ENCODE assay signal across 15 mouse cellular contexts in genomic region chr11:119038744-119039484, GRCm38 (mm10). TPM values are rescaled to one million over a fixed set of nuclear protein-coding genes. Genes with fewer than 3 reads are reported as not detected.
DNase-seq lines count a peak whose midpoint lies in the region; ATAC-seq and TF ChIP-seq lines count a peak whose summit lies in the region.
"Had no signal": no experiment of that assay in that cellular context is flagged by ENCODE, and none has a peak within 500 bp of the region (broad histone marks: within the 10 kb centered on the region; RNA-seq: fewer than 3 reads in every experiment).

No protein-coding gene starts in this region.

- 0 out of 2 replicates have a peak overlapping the region, but pooled peaks have one; percentile 3 for H3K4me3 ChIP-seq in kidney, embryonic 15.5 days (replicated peaks)
- H3K4me3 ChIP-seq in kidney, adult 2 months (ENCODE audit: insufficient read depth, low read depth, low read length), result no peak overlapping the region
- peak overlapping the region; percentile 16 for H3K4me3 ChIP-seq in forebrain, embryonic 12.5 days (replicated peaks)
- peak overlapping the region; percentile 3 for H3K4me3 ChIP-seq in midbrain, embryonic 13.5 days (replicated peaks)

- no peak overlapping the region for H3K27ac ChIP-seq in kidney, embryonic 15.5 days
- H3K27ac ChIP-seq in kidney, adult 2 months (ENCODE audit: insufficient read depth, low read depth, low read length), result no peak overlapping the region
- H3K27ac ChIP-seq in forebrain, embryonic 12.5 days, result no peak overlapping the region
- H3K27ac ChIP-seq in midbrain, embryonic 13.5 days, result no peak overlapping the region

- peak; percentile 41 to 58 for DNase-seq in adrenal gland, adult (ENCODE audit: inconsistent age in 2 of 2, low spot score in 1 of 2)
- no peak for DNase-seq in adrenal gland, postnatal 25 days
- no peak for DNase-seq in kidney, adult 2 months
- DNase-seq in gastrocnemius, postnatal 36 days, result no peak
- DNase-seq in Muller cell, postnatal 12 days (ENCODE audit: inconsistent ontology term), result no peak

- no peak for TF ChIP-seq POLR2A in kidney, adult 2 months (IDR thresholded peaks at IDR 0.05; ENCODE audit: low read depth, low read length)

- H3K9me3 ChIP-seq in kidney, embryonic 15.5 days (replicated peaks), result no peaks in the 10 kb centered on the region
- no peaks in the 10 kb centered on the region for H3K9me3 ChIP-seq in forebrain, embryonic 12.5 days
- H3K9me3 ChIP-seq in midbrain, embryonic 13.5 days, result no peaks in the 10 kb centered on the region

- H3K27me3 ChIP-seq in kidney, embryonic 15.5 days, result peaks cover 86% of the 10 kb centered on the region
- peaks cover 7% of the 10 kb centered on the region for H3K27me3 ChIP-seq in kidney, adult 2 months (replicated peaks; ENCODE audit: control insufficient read depth, insufficient read depth, low read length)
- H3K27me3 ChIP-seq in forebrain, embryonic 12.5 days, result peaks cover 81% of the 10 kb centered on the region
- peaks cover 76% of the 10 kb centered on the region for H3K27me3 ChIP-seq in midbrain, embryonic 13.5 days

- WGBS in kidney, embryonic 15.5 days, result 58% methylated on average over 22 of the region's 22 CpGs
- 90% methylated on average over 22 of the region's 22 CpGs for WGBS in kidney, adult 2 months
- 27% methylated on average over 22 of the region's 22 CpGs for WGBS in forebrain, embryonic 12.5 days
- WGBS in midbrain, embryonic 13.5 days, result 29% methylated on average over 22 of the region's 22 CpGs

- H3K4me1 ChIP-seq in kidney, embryonic 15.5 days, result peaks cover 88% of the 10 kb centered on the region
- H3K4me1 ChIP-seq in kidney, adult 2 months (ENCODE audit: control insufficient read depth, insufficient read depth, low read length), result peaks cover 14% of the 10 kb centered on the region; the same call in 1 of the 2 replicates
- peaks cover 79% of the 10 kb centered on the region for H3K4me1 ChIP-seq in forebrain, embryonic 12.5 days
- peaks cover 81% of the 10 kb centered on the region for H3K4me1 ChIP-seq in midbrain, embryonic 13.5 days (replicated peaks)

- intact Hi-C loops in gastrocnemius, postnatal 36 days (cut with DNase I), result loop anchor here (5.0 kb wide), 1 partner anchor 48 kb away; the partner anchor contains the start of gene Cbx4

- no peak for TF ChIP-seq CTCF in kidney, adult 2 months (conservative IDR thresholded peaks at IDR 0.05; ENCODE audit: insufficient read depth, insufficient read length, low read depth, low read length)

- ATAC-seq in kidney, embryonic 15.5 days (replicated peaks; ENCODE audit: low FRiP score), result no peak
- ATAC-seq in forebrain, embryonic 12.5 days (ENCODE audit: low FRiP score), result no peak
- ATAC-seq in midbrain, embryonic 13.5 days, result no peak
- ATAC-seq: lung, postnatal 0 days had no signal

- H3K4me2 ChIP-seq in kidney, embryonic 15.5 days, result peak overlapping the region; percentile 93; the same call in 1 of the 2 replicates
- H3K4me2 ChIP-seq in forebrain, embryonic 12.5 days, result peak overlapping the region; percentile 86
- peak overlapping the region; percentile 83 for H3K4me2 ChIP-seq in midbrain, embryonic 13.5 days (replicated peaks)

- peaks cover 9% of the 10 kb centered on the region for H3K36me3 ChIP-seq in kidney, embryonic 15.5 days
- H3K36me3 ChIP-seq in kidney, adult 2 months (ENCODE audit: control insufficient read depth, insufficient read depth, low read length), result no peaks in the 10 kb centered on the region
- H3K36me3 ChIP-seq in forebrain, embryonic 12.5 days (replicated peaks), result peaks cover 10% of the 10 kb centered on the region
- peaks cover 7% of the 10 kb centered on the region for H3K36me3 ChIP-seq in midbrain, embryonic 13.5 days

- H3K9ac ChIP-seq in kidney, embryonic 15.5 days, result no peak overlapping the region
- H3K9ac ChIP-seq in forebrain, embryonic 12.5 days, result peak overlapping the region; percentile 88; the same call in 1 of the 2 replicates
- H3K9ac ChIP-seq in midbrain, embryonic 13.5 days (replicated peaks), result no peak overlapping the region; the same call in 1 of the 2 replicates

RNA-seq across cellular contexts. Expression of gene Cbx8, which starts 1.9 kb away (rescaled TPM):
- total RNA-seq in adrenal gland, postnatal 25 days (2021), result 9.2 and 13.0 TPM in 2 replicates
- 9.8 and 10.3 TPM in 2 replicates for polyA plus RNA-seq in kidney, embryonic 15.5 days (2015; fragmentation: Nextera tagmentation; extraction: Ambion mirVana)
- 2.1 and 2.7 TPM in 2 replicates for polyA plus RNA-seq in kidney, adult 2 months (2012; rRNA removed)
- polyA plus RNA-seq in forebrain, embryonic 12.5 days (2016; fragmentation: Nextera tagmentation; extraction: Ambion mirVana), result 11.5 and 11.7 TPM in 2 replicates
- polyA plus RNA-seq in midbrain, embryonic 13.5 days (2015; fragmentation: Nextera tagmentation; extraction: Ambion mirVana), result 9.8 and 15.2 TPM in 2 replicates
- total RNA-seq in gastrocnemius, postnatal 36 days (2021), result 1 to 10 TPM; 1.5 to 1.9 TPM

RNA-seq across cellular contexts. Expression of gene Cbx2, which starts 16.2 kb away (rescaled TPM):
- total RNA-seq in adrenal gland, postnatal 25 days (2021), result 8.9 and 9.8 TPM in 2 replicates
- 38.9 and 40.7 TPM in 2 replicates for polyA plus RNA-seq in kidney, embryonic 15.5 days (2015; fragmentation: Nextera tagmentation; extraction: Ambion mirVana)
- polyA plus RNA-seq in kidney, adult 2 months (2012; rRNA removed), result 3.5 and 3.9 TPM in 2 replicates
- polyA plus RNA-seq in forebrain, embryonic 12.5 days (2016; fragmentation: Nextera tagmentation; extraction: Ambion mirVana), result 84.2 and 89.3 TPM in 2 replicates
- 34.7 and 35.5 TPM in 2 replicates for polyA plus RNA-seq in midbrain, embryonic 13.5 days (2015; fragmentation: Nextera tagmentation; extraction: Ambion mirVana)
- total RNA-seq in gastrocnemius, postnatal 36 days (2021), result 1 to 10 TPM in 1 of 2 experiments, under 1 TPM in 1; 0.79 to 1.1 TPM

RNA-seq across cellular contexts. Expression of gene Cbx4, which starts 47.1 kb away (rescaled TPM):
- total RNA-seq in adrenal gland, postnatal 25 days (2021), result 100 and 121 TPM in 2 replicates
- 8.6 and 9.9 TPM in 2 replicates for polyA plus RNA-seq in kidney, embryonic 15.5 days (2015; fragmentation: Nextera tagmentation; extraction: Ambion mirVana)
- polyA plus RNA-seq in kidney, adult 2 months (2012; rRNA removed), result 9.3 and 10.6 TPM in 2 replicates
- polyA plus RNA-seq in forebrain, embryonic 12.5 days (2016; fragmentation: Nextera tagmentation; extraction: Ambion mirVana), result 12.7 and 14.5 TPM in 2 replicates
- 14.1 and 16.3 TPM in 2 replicates for polyA plus RNA-seq in midbrain, embryonic 13.5 days (2015; fragmentation: Nextera tagmentation; extraction: Ambion mirVana)
- total RNA-seq in gastrocnemius, postnatal 36 days (2021), result 1 to 10 TPM; 1.6 to 3.0 TPM

RNA-seq across cellular contexts. Expression of gene Enpp7, which starts 50.9 kb away (rescaled TPM):
- not detected in 2 replicates for total RNA-seq in adrenal gland, postnatal 25 days (2021)
- not detected in 2 replicates for polyA plus RNA-seq in kidney, embryonic 15.5 days (2015; fragmentation: Nextera tagmentation; extraction: Ambion mirVana)
- not detected in 2 replicates for polyA plus RNA-seq in kidney, adult 2 months (2012; rRNA removed)
- not detected in 2 replicates for polyA plus RNA-seq in forebrain, embryonic 12.5 days (2016; fragmentation: Nextera tagmentation; extraction: Ambion mirVana)
- polyA plus RNA-seq in midbrain, embryonic 13.5 days (2015; fragmentation: Nextera tagmentation; extraction: Ambion mirVana), result not detected in 2 replicates
- total RNA-seq in gastrocnemius, postnatal 36 days (2021), result not detected
- total RNA-seq: adrenal gland, adult 18-20 months; ES-E14; left cerebral cortex, adult 18-20 months had no signal
- polyA plus RNA-seq: heart, postnatal 0 days; kidney, embryonic 16.5 days; lung, postnatal 0 days; spleen, adult 2 months had no signal

Comparison
In these comparisons a context has a peak if more than half of its experiments do, and no peak if none do; other contexts are left out.
1. DNase-seq: peak in adrenal gland, adult (2 of 2); none in adrenal gland, postnatal 25 days (single experiment), kidney, adult 2 months (single experiment), gastrocnemius, postnatal 36 days (0 of 2) and Muller cell, postnatal 12 days (single experiment).
2. Peak in every context shown above with its lines, with median percentiles within 50 percentile points of each other: H3K4me2 ChIP-seq.